Mouse (Mus musculus) intestine, embryonic 14.5 days (tissue): ENCODE measurements around the gene Gm3696. TPM values are rescaled to one million over a fixed set of nuclear protein-coding genes. Genes with fewer than 3 reads are reported as not detected.
"Not testable (repeated sequence)": the region's sequence is repeated elsewhere in the genome, so short reads cannot be mapped to it uniquely, and the experiment has no call there.

Source experiments
- ATAC-seq: fragments of 200-750 bp; cut with Nextera tagmentation; replicated peaks from 2 replicates; pipeline ENCODE4 v1.8.0; 2017; ENCODE audit warnings: low read depth, moderate number of reproducible peaks, moderate TSS enrichment, moderate library complexity; ENCODE audit not compliant: low FRiP score, low TSS enrichment
- DNase-seq: peaks from one replicate; pipeline ENCODE4 v3.0.0-alpha.2; 2018; ENCODE audit warnings: low spot score
- H3K27ac ChIP-seq: fragments of 300-500 bp; sonication (generic); 2 replicates; pipeline ENCODE4 v1.5.1; 2014; ENCODE audit warnings: low read depth, mild to moderate bottlenecking, control low read depth
- H3K27me3 ChIP-seq: fragments of 300-500 bp; sonication (generic); replicated peaks from 2 replicates; pipeline ENCODE4 v1.6.1; 2014; ENCODE audit warnings: low read length, control low read depth; ENCODE audit not compliant: control insufficient read depth, insufficient read depth
- H3K36me3 ChIP-seq: fragments of 300-500 bp; sonication (generic); 2 replicates; pipeline ENCODE4 v1.6.1; 2014; ENCODE audit warnings: low read length, control low read depth; ENCODE audit not compliant: control insufficient read depth, insufficient read depth
- H3K4me1 ChIP-seq: fragments of 300-500 bp; sonication (generic); replicated peaks from 2 replicates; pipeline ENCODE4 v1.6.1; 2014; ENCODE audit warnings: low read length, control low read depth, mixed read lengths; ENCODE audit not compliant: control insufficient read depth, insufficient read depth
- H3K4me2 ChIP-seq: fragments of 300-500 bp; sonication (generic); 2 replicates; pipeline ENCODE4 v1.6.1; 2014; ENCODE audit warnings: low read length
- H3K4me3 ChIP-seq: fragments of 300-500 bp; sonication (generic); 2 replicates; pipeline ENCODE4 v1.5.1; 2014; ENCODE audit warnings: low read depth, low read length, control low read depth, mixed read lengths
- H3K9ac ChIP-seq: fragments of 300-500 bp; sonication (generic); 2 replicates; pipeline ENCODE4 v1.6.1; 2014; ENCODE audit warnings: mild to moderate bottlenecking, low read length
- H3K9me3 ChIP-seq: fragments of 300-500 bp; sonication (generic); 2 replicates; pipeline ENCODE4 v1.6.1; 2016; ENCODE audit warnings: low read length, control low read depth; ENCODE audit not compliant: control insufficient read depth
- WGBS: fragments of 180-500 bp; shearing (Covaris S2); extraction: QIAGEN DNeasy Blood & Tissue Kit; methylation state at CpG from one replicate; pipeline ENCODE4 v1.1.7; 2014; 5-methylcytosine and 5-hydroxymethylcytosine counted together
- polyA plus RNA-seq: library from polyadenylated mRNA; unstranded; fragments of >200 nt; fragmentation: Nextera tagmentation; extraction: Ambion mirVana; gene quantifications from 2 replicates; pipeline ENCODE4 v1.2.1, GENCODE M21; 2014

Gene Gm3696
- 1.8 and 1.9 TPM in 2 replicates for polyA plus RNA-seq

GRCm38 (mm10) chr14:7100521-7100920, at the start of gene Gm3696:
Gene Gm3696 (minus strand): TSS chr14:7100621.
- WGBS = 95% methylated on average over 1 of the region's 3 CpGs
- H3K4me2 ChIP-seq, H3K4me3 ChIP-seq, H3K9me3 ChIP-seq, H3K9ac ChIP-seq, H3K27ac ChIP-seq, H3K27me3 ChIP-seq, DNase-seq, H3K36me3 ChIP-seq, H3K4me1 ChIP-seq, ATAC-seq: not testable (repeated sequence)

- H3K9me3 ChIP-seq, H3K27ac ChIP-seq, H3K4me3 ChIP-seq, DNase-seq, H3K36me3 ChIP-seq, H3K9ac ChIP-seq, ATAC-seq, H3K27me3 ChIP-seq, H3K4me1 ChIP-seq, H3K4me2 ChIP-seq: not testable (repeated sequence)
- WGBS = no CpG with 5 or more reads among the region's 2 CpGs
Measured at GRCm38 (mm10) chr14:7125312-7125711, 24.9 kb upstream of the Gm3696 start, which contains the start of gene Gm6676. Gene Gm6676 (minus strand): TSS chr14:7125412.

GRCm38 (mm10) chr14:7105124-7105802, 4.8 kb upstream of the Gm3696 start:
- Histone ChIP-seq H3K4me2 (peak overlapping the region; percentile 38), H3K27ac (peak overlapping the region; percentile 54; the same call in 1 of the 2 replicates)
- ATAC-seq = not testable (repeated sequence)

GRCm38 (mm10) chr14:7044870-7045269, 55.6 kb downstream of the Gm3696 start, which contains the start of gene Gm3685:
Gene Gm3685 (minus strand): TSS chr14:7044970.
- not testable (repeated sequence) for DNase-seq, H3K27me3 ChIP-seq, H3K36me3 ChIP-seq, H3K9ac ChIP-seq, ATAC-seq, H3K9me3 ChIP-seq, H3K4me1 ChIP-seq, H3K27ac ChIP-seq, H3K4me2 ChIP-seq, H3K4me3 ChIP-seq
- WGBS = no CpG with 5 or more reads among the region's 2 CpGs

More at GRCm38 (mm10) chr14:7105124-7105802, 4.8 kb upstream of the Gm3696 start:
- Histone ChIP-seq H3K4me3 (peak overlapping the region; percentile 38), H3K9ac (peak overlapping the region; percentile 43; the same call in 1 of the 2 replicates)
- WGBS = 0% methylated on average over 10 of the region's 54 CpGs
- DNase-seq = peak; percentile 69
- not testable (repeated sequence) for H3K36me3 ChIP-seq, H3K9me3 ChIP-seq, H3K27me3 ChIP-seq, H3K4me1 ChIP-seq

Other genes starting within 250 kb of the Gm3696 start
- 1.2 and 1.5 TPM in 2 replicates for gene Gm3667, start 210.7 kb downstream of the Gm3696 start, polyA plus RNA-seq
- gene Gm6356, start 126.8 kb downstream of the Gm3696 start, polyA plus RNA-seq = not detected in 2 replicates
- gene Gm10406, start 73.2 kb downstream of the Gm3696 start, polyA plus RNA-seq = 1.1 and 1.3 TPM in 2 replicates
- gene Gm3685, start 55.7 kb downstream of the Gm3696 start, polyA plus RNA-seq = not detected in 2 replicates
- not detected in 2 replicates for gene Gm6676, start 24.8 kb upstream of the Gm3696 start, polyA plus RNA-seq
- 3.0 and 5.2 TPM in 2 replicates for gene Gm3512, start 73.9 kb upstream of the Gm3696 start, polyA plus RNA-seq
- gene Gm16434, start 93.9 kb upstream of the Gm3696 start, polyA plus RNA-seq = not detected in 2 replicates
- not detected in 2 replicates for gene Gm3727, start 164.1 kb upstream of the Gm3696 start, polyA plus RNA-seq
- 1.1 and 1.3 TPM in 2 replicates for gene Gm3739, start 214.4 kb upstream of the Gm3696 start, polyA plus RNA-seq
- gene Gm5797, start 231.8 kb upstream of the Gm3696 start, polyA plus RNA-seq = not detected in 2 replicates